Mouse (Mus musculus): ENCODE data around the gene Rem2. TPM values are rescaled to one million over a fixed set of nuclear protein-coding genes. Genes with fewer than 3 reads are reported as not detected.

Gene Rem2
- polyA plus RNA-seq, 1 experiment from 2014 or later, result 18.6 TPM

- Histone ChIP-seq H3K4me1 (no peaks in the 10 kb centered on the region), H3K27ac (replicated peaks) (no peak overlapping the region), H3K27me3 (ENCODE audit: low read depth, poor library complexity, severe bottlenecking) (no peaks in the 10 kb centered on the region), H3K9me3 (replicated peaks) (no peaks in the 10 kb centered on the region), H3K36me3 (no peaks in the 10 kb centered on the region), H3K4me3 (no peak overlapping the region)
- no peak for DNase-seq (ENCODE audit: low spot score)
- WGBS, result 88% methylated on average over 14 of the region's 14 CpGs
Observed at GRCm38 (mm10) chr14:54457907-54458569, 17.9 kb upstream of the Rem2 start.

GRCm38 (mm10) chr14:54462146-54462545 lies 13.8 kb upstream of the Rem2 start:
- Histone ChIP-seq H3K9me3 (replicated peaks) (no peaks in the 10 kb centered on the region), H3K4me3 (no peak overlapping the region), H3K36me3 (peaks cover 4% of the 10 kb centered on the region; the same call in 1 of the 2 replicates), H3K27me3 (ENCODE audit: low read depth, poor library complexity, severe bottlenecking) (no peaks in the 10 kb centered on the region), H3K4me1 (peaks cover 19% of the 10 kb centered on the region), H3K27ac (replicated peaks) (no peak overlapping the region)
- DNase-seq (ENCODE audit: low spot score), result no peak
- WGBS, result 87% methylated on average over 4 of the region's 4 CpGs

- WGBS, result 17% methylated on average over 12 of the region's 12 CpGs
- H3K36me3 ChIP-seq, result peaks cover 16% of the 10 kb centered on the region
- H3K9me3 ChIP-seq (replicated peaks), result no peaks in the 10 kb centered on the region
- no peak for DNase-seq (ENCODE audit: low spot score)
- H3K27ac ChIP-seq (replicated peaks), result peak overlapping the region; percentile 86
- H3K4me3 ChIP-seq, result peak overlapping the region; percentile 89
- H3K4me1 ChIP-seq, result peaks cover 23% of the 10 kb centered on the region
- no peaks in the 10 kb centered on the region for H3K27me3 ChIP-seq (ENCODE audit: low read depth, poor library complexity, severe bottlenecking)
Observed at GRCm38 (mm10) chr14:54463108-54463958, 12.6 kb upstream of the Rem2 start.

- Histone ChIP-seq H3K4me3 (peak within 1 kb of the TSS; percentile 89), H3K9me3 (replicated peaks) (no peaks in the 10 kb centered on the region), H3K4me1 (peaks cover 23% of the 10 kb centered on the region), H3K36me3 (peaks cover 22% of the 10 kb centered on the region), H3K27ac (replicated peaks) (peak within 1 kb of the TSS; percentile 86), H3K27me3 (ENCODE audit: low read depth, poor library complexity, severe bottlenecking) (no peaks in the 10 kb centered on the region)
- WGBS, result under 1% methylated on average over 35 of the region's 35 CpGs
- peak; percentile 91 for DNase-seq (ENCODE audit: low spot score)
Observed at GRCm38 (mm10) chr14:54463959-54464292, 12.0 kb upstream of the Rem2 start, which contains the start of gene Lrp10. Gene Lrp10 (plus strand): TSS chr14:54464137.

GRCm38 (mm10) chr14:54464293-54465005 lies 11.5 kb upstream of the Rem2 start:
- Histone ChIP-seq H3K4me3 (peak overlapping the region; percentile 89), H3K9me3 (replicated peaks) (no peaks in the 10 kb centered on the region), H3K4me1 (peaks cover 23% of the 10 kb centered on the region), H3K36me3 (peaks cover 27% of the 10 kb centered on the region), H3K27me3 (ENCODE audit: low read depth, poor library complexity, severe bottlenecking) (no peaks in the 10 kb centered on the region), H3K27ac (replicated peaks) (peak overlapping the region; percentile 86)
- DNase-seq (ENCODE audit: low spot score), result peak; percentile 73
- under 1% methylated on average over 57 of the region's 57 CpGs for WGBS

GRCm38 (mm10) chr14:54471467-54471866 lies 4.4 kb upstream of the Rem2 start:
- H3K4me1 ChIP-seq, result peaks cover 21% of the 10 kb centered on the region
- H3K27me3 ChIP-seq (ENCODE audit: low read depth, poor library complexity, severe bottlenecking), result peaks cover 10% of the 10 kb centered on the region; the same call in 1 of the 2 replicates
- H3K4me3 ChIP-seq, result no peak overlapping the region
- DNase-seq (ENCODE audit: low spot score), result no peak
- no peak overlapping the region for H3K27ac ChIP-seq (replicated peaks)
- peaks cover 38% of the 10 kb centered on the region for H3K36me3 ChIP-seq
- H3K9me3 ChIP-seq (replicated peaks), result no peaks in the 10 kb centered on the region
- WGBS, result 91% methylated on average over 2 of the region's 2 CpGs

GRCm38 (mm10) chr14:54472671-54473070 lies 3.2 kb upstream of the Rem2 start:
- Histone ChIP-seq H3K4me3 (no peak overlapping the region), H3K36me3 (peaks cover 31% of the 10 kb centered on the region), H3K4me1 (peaks cover 29% of the 10 kb centered on the region), H3K27me3 (ENCODE audit: low read depth, poor library complexity, severe bottlenecking) (peaks cover 22% of the 10 kb centered on the region), H3K9me3 (replicated peaks) (no peaks in the 10 kb centered on the region), H3K27ac (replicated peaks) (no peak overlapping the region)
- 85% methylated on average over 5 of the region's 5 CpGs for WGBS
- no peak for DNase-seq (ENCODE audit: low spot score)

- H3K4me1 ChIP-seq, result peaks cover 48% of the 10 kb centered on the region
- H3K27ac ChIP-seq (replicated peaks), result no peak overlapping the region
- DNase-seq (ENCODE audit: low spot score), result no peak
- WGBS, result 89% methylated on average over 5 of the region's 5 CpGs
- no peak overlapping the region for H3K4me3 ChIP-seq
- peaks cover 43% of the 10 kb centered on the region for H3K27me3 ChIP-seq (ENCODE audit: low read depth, poor library complexity, severe bottlenecking)
- peaks cover 10% of the 10 kb centered on the region for H3K36me3 ChIP-seq
- no peaks in the 10 kb centered on the region for H3K9me3 ChIP-seq (replicated peaks)
Observed at GRCm38 (mm10) chr14:54474744-54475143, 1.2 kb upstream of the Rem2 start.

- no peak for DNase-seq (ENCODE audit: low spot score)
- peaks cover 60% of the 10 kb centered on the region for H3K27me3 ChIP-seq (ENCODE audit: low read depth, poor library complexity, severe bottlenecking)
- peaks cover 65% of the 10 kb centered on the region for H3K4me1 ChIP-seq
- H3K27ac ChIP-seq (replicated peaks), result peak overlapping the region; percentile 91
- 64% methylated on average over 15 of the region's 15 CpGs for WGBS
- no peaks in the 10 kb centered on the region for H3K36me3 ChIP-seq
- no peaks in the 10 kb centered on the region for H3K9me3 ChIP-seq (replicated peaks)
- H3K4me3 ChIP-seq, result peak overlapping the region; percentile 71
Observed at GRCm38 (mm10) chr14:54477172-54477909, 1.4 kb downstream of the Rem2 start.

- no peaks in the 10 kb centered on the region for H3K36me3 ChIP-seq
- 1% methylated on average over 40 of the region's 40 CpGs for WGBS
- DNase-seq (ENCODE audit: low spot score), result peak; percentile 85
- peak overlapping the region; percentile 79 for H3K27ac ChIP-seq (replicated peaks)
- no peaks in the 10 kb centered on the region for H3K9me3 ChIP-seq (replicated peaks)
- H3K27me3 ChIP-seq (ENCODE audit: low read depth, poor library complexity, severe bottlenecking), result peaks cover 60% of the 10 kb centered on the region
- peaks cover 65% of the 10 kb centered on the region for H3K4me1 ChIP-seq
- H3K4me3 ChIP-seq, result peak overlapping the region; percentile 53
Observed at GRCm38 (mm10) chr14:54479451-54479920, 3.6 kb downstream of the Rem2 start.

GRCm38 (mm10) chr14:54480673-54481072 lies 4.8 kb downstream of the Rem2 start:
- H3K27ac ChIP-seq (replicated peaks), result peak overlapping the region; percentile 38; the same call in 1 of the 2 replicates
- peaks cover 52% of the 10 kb centered on the region for H3K27me3 ChIP-seq (ENCODE audit: low read depth, poor library complexity, severe bottlenecking)
- no peak overlapping the region for H3K4me3 ChIP-seq
- WGBS, result 79% methylated on average over 6 of the region's 6 CpGs
- H3K4me1 ChIP-seq, result peaks cover 56% of the 10 kb centered on the region
- no peak for DNase-seq (ENCODE audit: low spot score)
- no peaks in the 10 kb centered on the region for H3K9me3 ChIP-seq (replicated peaks)
- H3K36me3 ChIP-seq, result no peaks in the 10 kb centered on the region

- H3K9me3 ChIP-seq (replicated peaks), result no peaks in the 10 kb centered on the region
- WGBS, result 86% methylated on average over 8 of the region's 8 CpGs
- no peak overlapping the region for H3K4me3 ChIP-seq
- H3K27ac ChIP-seq (replicated peaks), result 0 out of 2 replicates have a peak overlapping the region, but pooled peaks have one; percentile 38
- peaks cover 50% of the 10 kb centered on the region for H3K27me3 ChIP-seq (ENCODE audit: low read depth, poor library complexity, severe bottlenecking)
- H3K4me1 ChIP-seq, result peaks cover 49% of the 10 kb centered on the region
- no peak for DNase-seq (ENCODE audit: low spot score)
- H3K36me3 ChIP-seq, result no peaks in the 10 kb centered on the region
Observed at GRCm38 (mm10) chr14:54481402-54481801, 5.5 kb downstream of the Rem2 start.
